Mouse (Mus musculus): ENCODE measurements around the gene Sez6l2.

GRCm38 (mm10) chr7:126981601-126982000, 31.2 kb downstream of the Sez6l2 start:
- TF ChIP-seq CTCF (IDR thresholded peaks at IDR 0.05; ENCODE audit: low read depth) (no peak), EP300 (IDR thresholded peaks at IDR 0.05; ENCODE audit: low read depth) (no peak)

Data from liver, postnatal 0 days (tissue).